Mouse (Mus musculus) E14TG2a.4 (cell line): ENCODE measurements at regions not wholly inside any gene's neighbourhood (a gene's known extent, or its start where the extent isn't known, plus 50 kb on each side); places are given as distances from the start of the nearest gene placed in this dataset.

ENCODE experiments used
- CTCF ChIP-seq: conservative IDR thresholded peaks from 2 replicates; pipeline ENCODE4 v1.5.1; 2014; ENCODE audit warnings: low read length
- POU5F1 ChIP-seq: IDR thresholded peaks from 2 replicates; pipeline ENCODE4 v1.6.1; 2014; ENCODE audit warnings: low read length, borderline replicate concordance

- TF ChIP-seq CTCF (no peak), POU5F1 (no peak)
Observed at GRCm38 (mm10) chr16:55151726-55152125, 146.1 kb downstream of the Zpld1 start.
